Mouse (Mus musculus) testis, postnatal 14 days (tissue): ENCODE results near the gene Tmc8.
A peak's percentile ranks its signal among the peaks of the same experiment; 100 is the strongest.
"Not testable (repeated sequence)": the region's sequence is repeated elsewhere in the genome, so short reads cannot be mapped to it uniquely, and the experiment has no call there.

Source experiments
- DNase-seq: peaks from one replicate; pipeline ENCODE4 v3.0.0; 2021; ENCODE audit warnings: low spot score

Tmc8 gene

GRCm38 (mm10) chr11:117796954-117797353 is 15.1 kb downstream of the Tmc8 start:
- DNase-seq: no peak

- no peak for DNase-seq
These were observed 15.8 kb downstream of the Tmc8 start, which contains the start of gene 6030468B19Rik for GRCm38 (mm10) chr11:117797511-117798159. Gene 6030468B19Rik, plus strand, starts transcription at chr11:117797660.

GRCm38 (mm10) chr11:117798160-117798541 is 16.3 kb downstream of the Tmc8 start:
- no peak for DNase-seq

GRCm38 (mm10) chr11:117799174-117799573 is 17.3 kb downstream of the Tmc8 start:
- no peak for DNase-seq

GRCm38 (mm10) chr11:117800038-117800437 is 18.2 kb downstream of the Tmc8 start:
- DNase-seq: no peak

- no peak for DNase-seq
These were observed 19.8 kb downstream of the Tmc8 start for GRCm38 (mm10) chr11:117801650-117802049.

- no peak for DNase-seq
These were observed 21.4 kb downstream of the Tmc8 start for GRCm38 (mm10) chr11:117803166-117803688.

- no peak for DNase-seq
These were observed 24.9 kb downstream of the Tmc8 start for GRCm38 (mm10) chr11:117806781-117807180.

- DNase-seq: peak; percentile 62
These were observed 27.8 kb downstream of the Tmc8 start, which contains the start of the genes Gm20708 and Syngr2 for GRCm38 (mm10) chr11:117809407-117810311. Gene Gm20708, plus strand, starts transcription at chr11:117809668. Gene Syngr2, plus strand, starts transcription at chr11:117809668.

- peak; percentile 81 for DNase-seq
These were observed 28.6 kb downstream of the Tmc8 start for GRCm38 (mm10) chr11:117810401-117811046.

GRCm38 (mm10) chr11:117813867-117814266 is 32.0 kb downstream of the Tmc8 start:
- DNase-seq: no peak

- DNase-seq: no peak
These were observed 33.0 kb downstream of the Tmc8 start for GRCm38 (mm10) chr11:117814704-117815366.

GRCm38 (mm10) chr11:117815850-117816249 is 34.0 kb downstream of the Tmc8 start:
- not testable (repeated sequence) for DNase-seq

- DNase-seq: no peak
These were observed 34.6 kb downstream of the Tmc8 start for GRCm38 (mm10) chr11:117816389-117816996.

GRCm38 (mm10) chr11:117819095-117819494 is 37.2 kb downstream of the Tmc8 start:
- no peak for DNase-seq

- DNase-seq: no peak
These were observed 38.3 kb downstream of the Tmc8 start for GRCm38 (mm10) chr11:117820173-117820572.

GRCm38 (mm10) chr11:117821868-117822267 is 40.0 kb downstream of the Tmc8 start:
- no peak for DNase-seq

GRCm38 (mm10) chr11:117822728-117823241 is 40.9 kb downstream of the Tmc8 start:
- no peak for DNase-seq

- no peak for DNase-seq
These were observed 41.5 kb downstream of the Tmc8 start for GRCm38 (mm10) chr11:117823411-117823810.

GRCm38 (mm10) chr11:117824060-117824969 is 42.4 kb downstream of the Tmc8 start:
- peak; percentile 70 for DNase-seq
